Mouse (Mus musculus) limb, embryonic 15.5 days (tissue): ENCODE results near the gene Gm15155. TPM values are rescaled to one million over a fixed set of nuclear protein-coding genes. Genes with fewer than 3 reads are reported as not detected.

ENCODE experiments used
- ATAC-seq: fragments of 200-750 bp; cut with Nextera tagmentation; 2 replicates; pipeline ENCODE4 v1.8.0; 2017; ENCODE audit warnings: low read depth, moderate TSS enrichment; ENCODE audit not compliant: insufficient number of reproducible peaks, low FRiP score, low TSS enrichment
- H3K27ac ChIP-seq: fragments of 300-500 bp; sonication (generic); 2 replicates; pipeline ENCODE4 v1.5.1; 2015; ENCODE audit warnings: moderate library complexity, mild to moderate bottlenecking, inconsistent platforms
- H3K27me3 ChIP-seq: fragments of 300-500 bp; sonication (generic); 2 replicates; pipeline ENCODE4 v1.6.1; 2015; ENCODE audit warnings: inconsistent platforms
- H3K36me3 ChIP-seq: fragments of 300-500 bp; sonication (generic); 2 replicates; pipeline ENCODE4 v1.6.1; 2015; ENCODE audit warnings: inconsistent platforms
- H3K4me1 ChIP-seq: fragments of 300-500 bp; sonication (generic); 2 replicates; pipeline ENCODE4 v1.6.1; 2015; ENCODE audit warnings: inconsistent platforms
- H3K4me2 ChIP-seq: fragments of 300-500 bp; sonication (generic); 2 replicates; pipeline ENCODE4 v1.6.1; 2015; ENCODE audit warnings: mild to moderate bottlenecking, inconsistent platforms
- H3K4me3 ChIP-seq: fragments of 300-500 bp; sonication (generic); 2 replicates; pipeline ENCODE4 v1.5.1; 2015; ENCODE audit warnings: mild to moderate bottlenecking, inconsistent platforms
- H3K9ac ChIP-seq: fragments of 300-500 bp; sonication (generic); 2 replicates; pipeline ENCODE4 v1.6.1; 2015; ENCODE audit warnings: inconsistent platforms
- H3K9me3 ChIP-seq: fragments of 300-500 bp; sonication (generic); 2 replicates; pipeline ENCODE4 v1.6.1; 2016; ENCODE audit warnings: inconsistent platforms
- WGBS: fragments of 180-500 bp; shearing (Covaris S2); methylation state at CpG from one replicate; pipeline ENCODE4 v1.1.7; 2015; 5-methylcytosine and 5-hydroxymethylcytosine counted together
- polyA plus RNA-seq: library from polyadenylated mRNA; unstranded; fragments of >200 nt; fragmentation: Nextera tagmentation; extraction: Ambion mirVana; gene quantifications from 2 replicates; pipeline ENCODE4 v1.2.1, GENCODE M21; 2015

Gm15155 gene
- polyA plus RNA-seq, result not detected in 2 replicates

DNA sequence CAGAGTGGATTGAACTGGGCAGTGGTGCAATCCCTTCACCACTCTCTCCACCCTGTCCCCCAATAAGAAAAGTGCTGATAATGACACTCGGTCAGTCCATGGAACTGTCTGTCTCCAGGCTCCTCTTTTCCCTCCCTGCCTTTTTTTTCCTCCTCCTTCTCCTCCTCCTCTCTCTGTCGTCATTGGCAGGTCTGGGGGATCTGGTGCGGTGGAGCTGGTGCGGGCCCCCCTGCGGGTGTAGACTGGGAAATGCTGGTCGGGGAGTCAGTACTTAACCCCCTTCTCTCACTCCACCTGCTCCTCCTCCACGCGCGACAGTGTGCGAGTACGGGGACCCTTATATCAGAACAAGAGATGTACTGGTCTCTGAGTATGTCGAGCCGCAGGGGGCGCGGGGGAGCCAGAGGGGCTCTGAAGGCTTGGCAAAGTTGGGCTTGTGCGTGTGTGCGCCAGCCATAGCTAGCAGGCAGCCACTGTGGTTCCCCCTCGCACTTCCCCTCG lies at the start of gene Gm15155:
Gene Gm15155 (plus strand): TSS at position 401 of the 501 bp plus-strand sequence.
- 12% methylated on average over 19 of the region's 19 CpGs for WGBS

DNA sequence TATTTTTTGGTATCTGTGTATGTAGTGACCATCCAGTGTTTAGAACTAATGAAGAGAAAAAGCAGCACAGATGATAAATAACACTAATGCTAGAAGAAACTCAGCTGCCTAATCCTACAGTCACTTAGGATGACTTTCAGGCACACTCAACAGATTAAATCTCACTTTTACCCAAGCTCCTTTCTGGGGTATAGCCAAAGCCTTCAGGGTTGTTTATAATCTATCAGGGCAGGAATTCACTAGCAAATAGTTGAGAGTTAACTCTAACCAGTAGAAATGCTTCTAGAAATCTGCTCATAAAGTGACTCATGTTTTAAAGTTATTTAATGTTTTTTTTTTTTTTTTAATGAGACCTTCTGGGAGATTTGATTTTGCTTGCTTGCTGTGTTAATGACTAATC lies 44.8 kb upstream of the Gm15155 start:
- no peak overlapping the region for H3K4me2 ChIP-seq
- no peak for ATAC-seq
- no peaks in the 10 kb centered on the region for H3K4me1 ChIP-seq
- no peak overlapping the region for H3K9ac ChIP-seq
- H3K27ac ChIP-seq, result no peak overlapping the region
- no peak overlapping the region for H3K4me3 ChIP-seq
- no peaks in the 10 kb centered on the region for H3K36me3 ChIP-seq
- no peaks in the 10 kb centered on the region for H3K9me3 ChIP-seq
- H3K27me3 ChIP-seq, result no peaks in the 10 kb centered on the region; the same call in 1 of the 2 replicates

More for the DNA sequence above, at the start of gene Gm15155:
- no peak for ATAC-seq
- Histone ChIP-seq H3K27ac (no peak within 1 kb of the TSS), H3K27me3 (peaks cover 41% of the 10 kb centered on the region), H3K9ac (no peak within 1 kb of the TSS), H3K4me2 (peak within 1 kb of the TSS; percentile 82), H3K4me1 (peaks cover 16% of the 10 kb centered on the region), H3K9me3 (no peaks in the 10 kb centered on the region), H3K4me3 (peak within 1 kb of the TSS; percentile 46), H3K36me3 (no peaks in the 10 kb centered on the region)

DNA sequence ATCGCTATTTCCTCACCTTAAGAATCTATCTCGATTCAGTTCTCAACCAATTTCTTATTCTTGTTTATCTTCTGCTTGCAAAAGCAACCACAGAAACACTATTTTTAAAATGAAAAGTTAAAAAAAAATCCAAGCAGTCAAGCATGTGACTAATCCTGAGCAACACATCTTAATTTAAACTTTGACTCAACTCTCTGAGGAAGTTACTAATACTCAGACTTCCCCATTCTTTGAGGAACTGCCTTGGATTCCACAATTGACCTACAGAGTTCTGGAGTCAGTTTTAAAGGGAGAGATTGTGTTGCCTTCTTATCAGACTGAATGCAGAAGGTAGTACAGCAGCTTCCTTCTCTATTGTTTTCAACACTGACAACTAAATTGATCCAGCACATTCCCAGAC lies 40.0 kb upstream of the Gm15155 start:
- Histone ChIP-seq H3K36me3 (no peaks in the 10 kb centered on the region), H3K27ac (no peak overlapping the region), H3K4me3 (no peak overlapping the region), H3K9me3 (no peaks in the 10 kb centered on the region), H3K4me1 (no peaks in the 10 kb centered on the region), H3K27me3 (no peaks in the 10 kb centered on the region), H3K4me2 (no peak overlapping the region), H3K9ac (no peak overlapping the region)
- no peak for ATAC-seq
- 83% methylated on average over 2 of the region's 2 CpGs for WGBS

DNA sequence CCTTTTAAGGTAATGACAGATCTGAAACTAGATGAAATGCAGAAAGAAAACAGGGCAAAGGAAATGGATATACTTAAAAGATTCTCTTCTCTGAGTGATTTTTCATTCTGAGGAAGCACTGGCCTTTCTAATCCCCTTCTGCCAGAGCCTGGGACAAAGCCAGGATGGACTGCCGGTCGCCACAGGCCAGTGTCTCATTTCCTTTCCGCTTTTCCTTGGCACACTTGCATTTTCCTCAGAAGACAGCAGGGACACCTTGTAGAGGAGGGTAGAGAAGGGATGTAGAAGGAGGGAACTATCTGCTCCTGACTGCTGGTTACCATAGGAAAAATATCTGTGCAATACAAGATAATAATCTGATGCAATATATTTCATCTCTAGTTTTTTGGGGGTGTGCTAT lies 33.1 kb upstream of the Gm15155 start:
- no peaks in the 10 kb centered on the region for H3K27me3 ChIP-seq
- no peaks in the 10 kb centered on the region for H3K36me3 ChIP-seq
- H3K9me3 ChIP-seq, result no peaks in the 10 kb centered on the region
- H3K4me3 ChIP-seq, result no peak overlapping the region
- H3K4me1 ChIP-seq, result no peaks in the 10 kb centered on the region
- H3K27ac ChIP-seq, result no peak overlapping the region
- WGBS, result 71% methylated on average over 3 of the region's 3 CpGs
- no peak for ATAC-seq
- no peak overlapping the region for H3K4me2 ChIP-seq
- H3K9ac ChIP-seq, result no peak overlapping the region

DNA sequence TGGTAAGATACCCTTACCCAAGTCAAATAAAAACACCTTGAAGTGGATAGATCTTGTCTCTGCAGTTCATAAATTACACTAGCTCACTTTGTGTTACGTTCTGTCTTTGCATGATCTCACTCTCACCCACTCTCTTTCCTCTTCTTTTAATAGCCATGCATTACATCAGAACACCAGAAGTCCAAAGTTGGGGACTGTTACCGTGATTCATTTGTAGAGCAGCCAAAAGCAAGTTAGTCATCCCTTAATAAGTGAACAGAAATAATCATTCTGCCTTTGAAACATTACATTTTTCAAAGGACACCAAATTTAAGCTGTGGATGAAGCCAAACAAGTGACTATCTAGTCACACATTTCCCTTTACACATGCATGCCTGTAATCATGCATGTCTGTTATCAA lies 32.1 kb upstream of the Gm15155 start:
- Histone ChIP-seq H3K36me3 (no peaks in the 10 kb centered on the region), H3K9me3 (no peaks in the 10 kb centered on the region), H3K4me2 (no peak overlapping the region), H3K27ac (no peak overlapping the region), H3K4me3 (no peak overlapping the region), H3K9ac (no peak overlapping the region), H3K4me1 (no peaks in the 10 kb centered on the region), H3K27me3 (no peaks in the 10 kb centered on the region)
- no peak for ATAC-seq
- WGBS, result 67% methylated on average over 2 of the region's 2 CpGs

- H3K4me1 ChIP-seq, result no peaks in the 10 kb centered on the region
- no peaks in the 10 kb centered on the region for H3K9me3 ChIP-seq
- no peak overlapping the region for H3K9ac ChIP-seq
- H3K4me3 ChIP-seq, result no peak overlapping the region
- 58% methylated on average over 1 of the region's 1 CpGs for WGBS
- no peak for ATAC-seq
- no peak overlapping the region for H3K27ac ChIP-seq
- H3K27me3 ChIP-seq, result no peaks in the 10 kb centered on the region
- no peaks in the 10 kb centered on the region for H3K36me3 ChIP-seq
- no peak overlapping the region for H3K4me2 ChIP-seq
Measured at GRCm38 (mm10) chrX:155594685-155595084, 29.9 kb upstream of the Gm15155 start.

DNA sequence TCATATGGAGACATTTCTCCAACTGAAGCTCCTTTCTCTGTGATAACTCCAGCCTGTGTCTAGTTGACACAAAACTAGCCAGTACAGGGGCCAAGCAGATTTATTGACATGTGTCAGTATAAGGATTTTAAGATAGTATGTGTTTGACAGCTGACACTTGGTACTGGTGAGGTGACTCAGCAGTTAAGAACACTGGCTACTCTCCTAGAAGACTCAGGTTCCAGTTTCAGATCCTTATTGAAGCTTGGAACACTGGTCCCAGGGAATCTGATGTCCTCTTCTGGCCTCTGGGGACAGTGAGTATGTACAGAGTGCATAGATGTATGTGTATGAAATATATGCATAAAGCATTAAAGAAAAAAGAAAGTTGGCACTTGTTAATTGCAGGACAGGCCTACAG lies 28.2 kb upstream of the Gm15155 start:
- no peak overlapping the region for H3K4me3 ChIP-seq
- H3K4me1 ChIP-seq, result no peaks in the 10 kb centered on the region
- ATAC-seq, result no peak

DNA sequence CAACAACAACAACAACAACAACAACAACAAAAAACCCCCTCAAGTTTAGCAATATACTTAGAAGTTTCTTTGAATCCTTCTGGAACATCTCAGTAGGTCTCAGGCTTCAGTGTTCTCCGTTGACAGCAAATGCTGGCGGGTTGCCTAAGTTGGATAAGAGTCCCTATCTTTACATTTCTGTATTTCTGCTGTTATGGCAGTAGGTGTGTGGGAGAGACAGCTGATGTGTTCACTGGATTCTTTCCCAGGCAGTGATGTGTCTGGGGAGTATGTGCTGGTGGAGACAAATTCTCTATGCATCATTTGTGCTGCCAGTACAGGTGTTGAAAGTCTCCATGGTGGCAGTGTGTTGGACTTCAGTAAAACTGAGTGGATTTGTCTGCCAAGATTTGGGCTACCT lies 23.3 kb upstream of the Gm15155 start:
- Histone ChIP-seq H3K4me3 (no peak overlapping the region), H3K27me3 (no peaks in the 10 kb centered on the region), H3K4me2 (no peak overlapping the region), H3K9ac (no peak overlapping the region), H3K4me1 (no peaks in the 10 kb centered on the region), H3K9me3 (no peaks in the 10 kb centered on the region), H3K36me3 (no peaks in the 10 kb centered on the region), H3K27ac (no peak overlapping the region)
- ATAC-seq, result no peak
- WGBS, result 81% methylated on average over 2 of the region's 2 CpGs

More for the DNA sequence above, 28.2 kb upstream of the Gm15155 start:
- Histone ChIP-seq H3K9me3 (no peaks in the 10 kb centered on the region), H3K27me3 (no peaks in the 10 kb centered on the region), H3K36me3 (no peaks in the 10 kb centered on the region), H3K4me2 (no peak overlapping the region), H3K27ac (no peak overlapping the region), H3K9ac (no peak overlapping the region)

GRCm38 (mm10) chrX:155622527-155622926 lies 2.0 kb upstream of the Gm15155 start:
- H3K4me2 ChIP-seq, result peak overlapping the region; percentile 82
- peak overlapping the region; percentile 46 for H3K4me3 ChIP-seq
- 18% methylated on average over 24 of the region's 24 CpGs for WGBS
- peaks cover 41% of the 10 kb centered on the region for H3K27me3 ChIP-seq
- H3K36me3 ChIP-seq, result no peaks in the 10 kb centered on the region
- no peak overlapping the region for H3K27ac ChIP-seq
- no peak overlapping the region for H3K9ac ChIP-seq
- peaks cover 16% of the 10 kb centered on the region for H3K4me1 ChIP-seq
- no peak for ATAC-seq
- no peaks in the 10 kb centered on the region for H3K9me3 ChIP-seq

- Histone ChIP-seq H3K27me3 (peaks cover 41% of the 10 kb centered on the region), H3K9ac (no peak overlapping the region), H3K36me3 (no peaks in the 10 kb centered on the region), H3K4me3 (peak overlapping the region; percentile 46), H3K9me3 (no peaks in the 10 kb centered on the region), H3K4me1 (peaks cover 16% of the 10 kb centered on the region), H3K27ac (no peak overlapping the region), H3K4me2 (peak overlapping the region; percentile 82)
- ATAC-seq, result no peak
- 17% methylated on average over 28 of the region's 69 CpGs for WGBS
Measured at GRCm38 (mm10) chrX:155622961-155623599, 1.5 kb upstream of the Gm15155 start.

DNA sequence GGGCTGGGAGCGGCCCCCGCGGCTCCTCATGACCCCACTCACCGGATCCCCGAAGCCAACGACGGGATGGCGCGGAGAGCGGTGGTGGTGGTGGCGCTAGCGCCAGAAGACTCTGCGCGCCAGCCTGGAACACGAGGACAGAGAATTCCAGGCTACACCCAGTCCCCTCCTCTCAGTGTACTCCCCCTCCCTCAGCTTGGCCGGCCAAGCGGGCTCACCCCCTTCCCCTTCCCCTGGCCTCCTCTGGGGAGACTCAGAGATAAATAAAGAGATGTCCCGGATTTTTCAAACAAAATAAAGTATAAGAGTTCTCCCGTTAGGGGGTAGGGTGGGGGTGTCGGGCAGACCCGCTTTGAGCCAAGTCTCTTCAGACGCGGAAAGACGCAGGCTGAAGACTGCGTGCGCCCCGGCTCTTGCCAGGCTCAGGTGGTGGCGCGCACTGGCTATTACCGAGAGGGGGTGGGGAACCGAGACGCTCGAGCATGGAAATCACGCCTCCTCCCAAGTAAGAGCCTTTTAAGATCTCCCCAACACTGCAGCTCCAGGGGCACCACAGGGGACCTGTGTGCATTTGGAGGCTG lies 750 bp upstream of the Gm15155 start, which contains the start of gene Ptchd1:
Gene Ptchd1 (minus strand): TSS at position 114 of the 581 bp plus-strand sequence.
- Histone ChIP-seq H3K4me1 (peaks cover 16% of the 10 kb centered on the region), H3K36me3 (no peaks in the 10 kb centered on the region), H3K4me2 (peak within 1 kb of the TSS; percentile 82), H3K4me3 (peak within 1 kb of the TSS; percentile 46), H3K27ac (no peak within 1 kb of the TSS), H3K27me3 (peaks cover 41% of the 10 kb centered on the region), H3K9ac (no peak within 1 kb of the TSS), H3K9me3 (no peaks in the 10 kb centered on the region)
- ATAC-seq, result no peak
- WGBS, result 23% methylated on average over 31 of the region's 34 CpGs

GRCm38 (mm10) chrX:155624895-155625294 lies 354 bp downstream of the Gm15155 start:
- no peak overlapping the region for H3K27ac ChIP-seq
- H3K27me3 ChIP-seq, result peaks cover 41% of the 10 kb centered on the region
- no peak for ATAC-seq
- H3K9me3 ChIP-seq, result no peaks in the 10 kb centered on the region
- H3K4me3 ChIP-seq, result peak overlapping the region; percentile 46
- peaks cover 16% of the 10 kb centered on the region for H3K4me1 ChIP-seq
- no peaks in the 10 kb centered on the region for H3K36me3 ChIP-seq
- 14% methylated on average over 15 of the region's 15 CpGs for WGBS
- H3K9ac ChIP-seq, result no peak overlapping the region
- peak overlapping the region; percentile 82 for H3K4me2 ChIP-seq
